Mouse (Mus musculus) left cerebral cortex, postnatal 36 days (tissue): ENCODE results near the gene Arl5c. TPM values are rescaled to one million over a fixed set of nuclear protein-coding genes. Genes with fewer than 3 reads are reported as not detected.
A peak's percentile ranks its signal among the peaks of the same experiment; 100 is the strongest.

Experiments used
- DNase-seq, 2 experiments: peaks; one replicate each; pipeline ENCODE4 v3.0.0; 2021 to 2022; ENCODE audit warnings: low spot score in 2 of 2, mixed read lengths in 1 of 2
- intact Hi-C: fragments of 180-260 bp; cut with DNase I; formaldehyde crosslinking; loops from one replicate; pipeline ENCODE4 v1.15.1; 2025
- total RNA-seq, 2 experiments: library from RNA; stranded (reverse); gene quantifications; 2 replicates each; pipeline ENCODE4 v1.2.3; 2021

The Arl5c gene
- total RNA-seq, result 1 to 10 TPM in 1 of 2 experiments, under 1 TPM in 1; 0.93 to 1.7 TPM

DNA sequence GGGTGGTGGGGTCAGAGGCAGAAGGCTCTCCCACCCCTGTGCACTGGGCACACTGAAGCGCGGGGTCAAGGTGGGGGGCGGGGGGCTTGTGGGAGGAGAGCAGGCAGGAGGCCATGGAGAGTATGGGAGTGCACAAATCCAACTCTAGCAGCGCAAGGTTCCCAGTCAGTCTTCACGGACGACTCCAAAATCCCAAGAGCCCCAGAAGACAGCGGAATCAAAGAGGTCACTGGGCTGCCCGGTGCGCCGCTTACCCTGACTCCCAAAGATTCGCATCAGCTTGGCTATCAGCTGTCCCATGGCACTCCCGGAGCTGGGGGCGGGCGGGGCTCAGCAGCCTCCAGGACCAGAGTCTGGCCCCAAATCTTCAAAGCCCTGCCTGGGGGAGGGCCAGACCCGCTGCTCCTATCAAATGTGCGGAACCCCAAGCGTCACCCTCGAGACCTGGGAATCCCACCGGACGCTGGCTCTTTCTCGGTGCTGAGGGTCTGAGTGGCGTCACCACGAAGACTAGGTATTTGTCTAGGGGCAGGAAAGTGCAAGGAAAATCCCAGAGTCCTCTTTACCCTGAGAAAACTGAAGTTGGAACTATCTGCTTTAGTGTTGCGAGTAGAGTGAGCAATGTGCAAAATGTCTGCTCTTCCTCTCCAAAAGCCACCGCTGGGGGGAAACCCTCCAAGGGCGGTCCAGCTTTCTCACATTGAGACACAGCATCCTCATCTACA lies at the start of gene Arl5c:
TSS of gene Arl5c (minus strand) at position 618 of the 725 bp plus-strand sequence.
- DNase-seq, result no peak
- intact Hi-C loops, result no loop called here

- intact Hi-C loops, result no loop called here
- DNase-seq, result no peak
Measured at GRCm38 (mm10) chr11:98045596-98045995, 49.6 kb upstream of the Arl5c start.

GRCm38 (mm10) chr11:98044074-98044473 lies 48.1 kb upstream of the Arl5c start:
- intact Hi-C loops, result no loop called here
- DNase-seq, result no peak

DNA sequence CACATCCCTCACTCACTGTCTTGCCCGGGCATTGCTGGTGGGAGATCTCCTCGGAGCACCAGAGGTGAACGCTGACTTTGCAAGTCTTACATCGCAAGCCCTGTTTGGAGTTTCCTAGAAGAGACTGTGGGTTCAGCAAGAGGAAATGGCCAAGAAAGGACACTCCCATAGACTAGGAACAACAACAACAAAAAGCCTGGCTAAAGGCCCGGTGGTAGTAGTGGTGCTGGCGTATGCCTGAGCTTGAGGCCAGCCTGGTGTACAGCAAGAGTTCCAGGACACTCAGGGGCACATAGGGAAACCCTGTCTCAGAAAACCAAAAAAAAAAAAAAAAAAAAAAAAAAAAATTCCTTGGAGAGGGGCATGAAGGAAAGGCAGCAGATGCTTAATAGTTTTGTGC lies 46.8 kb upstream of the Arl5c start:
- intact Hi-C loops, result no loop called here
- no peak for DNase-seq

GRCm38 (mm10) chr11:98040975-98041374 lies 45.0 kb upstream of the Arl5c start:
- DNase-seq, result no peak
- intact Hi-C loops, result no loop called here

GRCm38 (mm10) chr11:98037871-98038270 lies 41.9 kb upstream of the Arl5c start:
- intact Hi-C loops, result loop anchor here (2.0 kb wide), 1 partner anchor 15 kb away; the partner anchor contains the start of gene Stac2
- peak; percentile 67 to 77 for DNase-seq

DNA sequence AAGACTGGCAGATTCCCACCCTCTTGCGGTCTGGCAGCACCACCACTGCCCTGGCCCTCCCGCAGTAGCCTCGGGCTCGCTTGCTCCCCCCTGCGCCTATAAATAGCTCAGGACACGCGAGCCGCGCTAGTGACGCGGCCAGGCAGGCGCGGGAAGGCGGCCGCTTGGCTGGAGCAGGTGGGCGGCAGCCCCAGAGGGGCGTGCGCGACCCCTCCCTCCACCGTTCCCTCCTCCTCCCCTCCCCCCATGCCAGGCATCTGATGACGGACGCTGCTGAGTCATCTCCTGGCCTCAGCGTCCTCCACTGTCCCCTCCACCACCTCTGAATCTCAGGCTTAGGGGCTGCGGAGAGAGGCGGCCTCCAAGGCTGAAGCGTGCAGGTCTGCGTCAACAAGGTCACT lies 40.0 kb upstream of the Arl5c start:
- intact Hi-C loops, result loop anchor here (2.0 kb wide), 1 partner anchor 17 kb away; the partner anchor contains the start of gene Stac2
- peak; percentile 55 to 77 for DNase-seq

DNA sequence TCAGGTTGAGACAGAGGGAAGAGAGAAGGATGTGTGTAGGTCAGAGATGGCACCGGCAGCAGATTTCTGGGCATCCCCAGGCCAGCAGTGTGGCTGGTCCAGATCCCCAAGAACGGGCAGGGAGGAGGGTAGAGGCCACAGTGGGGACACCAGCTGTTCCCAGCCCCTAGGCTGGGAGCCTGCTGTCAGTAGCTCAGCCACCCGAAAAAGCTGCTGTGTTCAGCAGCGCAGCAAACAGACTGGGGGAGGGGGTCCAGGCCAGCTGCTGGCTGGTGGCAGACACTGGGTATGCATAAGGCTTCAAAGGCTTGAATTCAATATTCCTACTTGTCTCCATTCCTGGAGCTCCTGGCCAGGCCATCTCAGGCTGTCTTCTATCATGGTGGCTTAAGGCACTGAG lies 38.9 kb upstream of the Arl5c start:
- peak in 1 of 2 experiments; percentile 28 for DNase-seq
- intact Hi-C loops, result no loop called here

- intact Hi-C loops, result no loop called here
- DNase-seq, result no peak
Measured at GRCm38 (mm10) chr11:98034061-98034460, 38.1 kb upstream of the Arl5c start.

DNA sequence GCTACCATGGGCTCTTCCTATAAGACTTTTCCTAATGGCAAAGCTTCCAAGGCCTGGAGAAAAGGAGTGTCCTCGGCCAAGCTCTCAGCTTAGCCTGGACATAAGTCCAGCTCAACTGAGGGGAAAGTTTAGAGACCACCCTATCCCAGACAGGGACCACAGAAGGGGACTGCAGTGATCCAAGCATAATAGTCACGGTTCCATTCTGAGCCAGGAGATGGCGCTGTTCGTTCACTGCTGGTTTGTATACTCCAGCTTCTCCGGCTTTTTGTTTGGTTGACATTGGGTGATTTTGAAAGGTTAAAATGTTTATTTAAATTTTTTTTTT lies 35.4 kb upstream of the Arl5c start:
- peak; percentile 65 to 73 for DNase-seq
- intact Hi-C loops, result loop anchor here (1.0 kb wide), 1 partner anchor 44 kb away; no protein-coding TSS in a partner anchor

- intact Hi-C loops, result loop anchor here (1.0 kb wide), 1 partner anchor 44 kb away; no protein-coding TSS in a partner anchor
Measured at GRCm38 (mm10) chr11:98030701-98031442, 34.9 kb upstream of the Arl5c start.

DNA sequence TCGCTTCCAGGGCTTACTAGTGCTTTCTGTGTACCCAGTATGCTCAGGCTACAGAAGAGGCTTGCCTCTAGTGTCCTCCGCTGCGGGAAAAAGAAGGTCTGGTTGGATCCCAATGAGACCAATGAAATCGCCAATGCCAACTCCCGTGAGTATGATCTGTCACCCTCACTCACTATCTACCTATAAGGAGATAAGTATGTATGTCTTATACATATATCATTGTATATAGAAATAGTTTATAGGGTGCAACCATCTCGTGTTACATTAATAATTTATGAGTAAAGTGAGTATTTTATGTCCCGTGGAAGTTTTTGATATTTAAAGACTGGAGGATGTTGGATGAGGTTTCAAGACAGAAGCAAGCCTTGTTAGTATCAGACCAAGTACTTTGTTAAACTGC lies 31.8 kb upstream of the Arl5c start:
- intact Hi-C loops, result loop anchor here (10.0 kb wide), 1 partner anchor 117 kb away; no protein-coding TSS in a partner anchor
- no peak for DNase-seq

More at GRCm38 (mm10) chr11:98030701-98031442, 34.9 kb upstream of the Arl5c start:
- no peak for DNase-seq

DNA sequence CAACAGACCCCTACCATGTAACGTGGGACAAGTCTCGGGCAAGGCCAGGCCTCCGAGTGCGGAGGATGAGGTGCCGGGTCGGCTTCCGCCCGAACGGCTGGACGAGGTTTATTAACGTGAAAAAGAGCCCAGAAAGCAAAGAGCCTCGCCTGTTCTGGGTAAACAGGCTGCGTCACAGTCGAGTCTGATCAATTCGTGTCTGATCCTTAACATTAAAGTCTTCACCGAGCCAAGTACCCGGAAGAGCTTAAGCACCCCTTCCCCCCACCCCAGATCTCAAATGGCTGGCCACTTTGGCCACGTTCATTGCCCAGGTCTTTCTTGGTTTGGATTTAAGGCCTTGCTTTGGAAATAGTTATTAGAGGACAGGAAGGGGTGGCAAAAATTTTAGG lies 31.3 kb upstream of the Arl5c start:
- DNase-seq, result no peak
- intact Hi-C loops, result loop anchor here (10.0 kb wide), 1 partner anchor 118 kb away; no protein-coding TSS in a partner anchor

GRCm38 (mm10) chr11:98026570-98027296 lies 30.8 kb upstream of the Arl5c start, which contains the start of gene Rpl19:
Gene Rpl19 (plus strand): TSS chr11:98026710.
- intact Hi-C loops, result loop anchor here (10.0 kb wide), 1 partner anchor 118 kb away; no protein-coding TSS in a partner anchor
- DNase-seq, result peak; percentile 90 to 93

GRCm38 (mm10) chr11:98026248-98026569 lies 30.2 kb upstream of the Arl5c start:
- intact Hi-C loops, result loop anchor here (10.0 kb wide), 1 partner anchor 119 kb away; no protein-coding TSS in a partner anchor
- no peak for DNase-seq

DNA sequence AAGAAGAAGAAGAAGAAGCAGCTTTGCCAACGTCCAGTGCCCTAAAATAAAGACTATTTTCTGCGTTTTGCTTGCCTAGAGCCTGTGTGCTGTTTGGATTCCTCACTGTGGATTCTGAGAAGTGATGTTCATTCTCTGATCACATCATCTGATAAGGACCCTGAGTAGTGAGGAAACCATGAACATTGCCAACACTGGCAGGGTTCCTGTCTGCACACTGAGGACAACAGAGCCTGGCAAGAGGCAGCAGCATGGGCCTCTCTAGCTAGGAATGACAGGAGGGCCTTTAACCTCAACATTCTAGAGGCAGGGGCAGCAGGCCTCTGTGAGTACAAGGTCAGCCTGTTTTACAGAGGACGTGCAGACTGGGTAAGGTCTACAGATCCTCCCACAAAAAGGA lies 28.5 kb upstream of the Arl5c start:
- intact Hi-C loops, result loop anchor here (10.0 kb wide), 1 partner anchor 120 kb away; no protein-coding TSS in a partner anchor
- no peak for DNase-seq

DNA sequence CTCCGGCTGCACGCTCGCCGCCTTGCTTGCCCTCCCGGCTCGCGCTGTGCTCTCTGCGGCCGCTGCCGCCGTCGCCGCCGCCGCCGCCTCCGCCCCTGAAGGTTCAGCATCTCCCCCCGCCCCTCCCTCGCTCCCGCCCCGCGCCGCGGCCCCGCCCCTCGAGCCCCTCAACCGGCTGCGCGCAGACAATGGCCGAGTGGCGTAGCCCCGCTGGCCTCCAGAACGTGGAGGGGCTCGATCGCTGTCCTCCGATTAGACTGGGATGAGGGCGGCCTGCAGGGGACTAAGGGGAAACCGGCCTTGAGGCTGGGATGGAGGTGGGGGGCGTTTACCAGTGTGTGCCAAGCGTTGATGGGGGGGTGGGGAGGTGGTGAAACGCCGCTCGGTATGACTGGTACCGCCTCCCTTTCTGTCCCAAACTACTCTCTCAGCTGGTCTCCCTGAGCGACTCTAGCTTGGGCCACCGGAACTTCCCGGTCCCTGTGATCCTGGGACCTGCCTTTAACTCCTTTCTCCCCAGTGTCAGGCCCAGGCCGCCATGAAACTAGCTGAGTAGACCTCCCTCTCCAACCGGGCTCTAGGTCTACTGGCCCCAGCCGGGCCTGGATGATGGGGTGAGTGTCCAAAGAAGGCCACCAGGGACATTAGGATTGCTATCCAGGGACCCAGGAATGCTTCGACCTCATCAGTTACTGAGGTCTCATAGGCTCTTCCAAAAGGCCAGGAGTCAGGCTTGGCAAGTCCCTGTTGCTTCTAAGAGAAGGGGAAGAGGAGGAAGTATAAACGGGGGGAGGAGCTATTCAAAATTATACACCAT lies 26.8 kb upstream of the Arl5c start, which contains the start of gene Cacnb1:
TSS of gene Cacnb1 (minus strand) at position 480 of the 817 bp plus-strand sequence.
- peak in 1 of 2 experiments; percentile 77 for DNase-seq
- intact Hi-C loops, result loop anchor here (10.0 kb wide), 1 partner anchor 122 kb away; no protein-coding TSS in a partner anchor

DNA sequence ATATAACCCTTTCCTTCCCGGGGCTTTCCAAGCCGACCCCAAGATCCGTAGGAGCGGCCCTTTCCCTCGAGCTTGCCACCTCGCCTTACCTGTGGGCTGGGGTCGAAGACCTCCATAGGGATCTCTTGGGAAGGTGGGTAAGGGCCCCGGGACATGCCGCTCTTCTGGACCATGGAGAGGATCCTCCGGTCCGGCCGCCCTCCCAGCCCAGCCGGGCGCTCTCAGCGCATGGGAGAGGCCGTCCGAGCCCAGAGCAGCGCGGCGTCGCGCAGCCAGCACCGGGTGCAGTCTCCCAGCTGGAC lies 26.2 kb upstream of the Arl5c start:
- intact Hi-C loops, result loop anchor here (10.0 kb wide), 1 partner anchor 123 kb away; no protein-coding TSS in a partner anchor
- no peak for DNase-seq
